Mouse (Mus musculus): ENCODE data around the gene Bmp10.

Gene Bmp10

GRCm38 (mm10) chr6:87428487-87429044 lies at the start of gene Bmp10:
Gene Bmp10, plus strand, starts transcription at chr6:87428994.
- no peak for DNase-seq (ENCODE audit: low read depth)

DNA sequence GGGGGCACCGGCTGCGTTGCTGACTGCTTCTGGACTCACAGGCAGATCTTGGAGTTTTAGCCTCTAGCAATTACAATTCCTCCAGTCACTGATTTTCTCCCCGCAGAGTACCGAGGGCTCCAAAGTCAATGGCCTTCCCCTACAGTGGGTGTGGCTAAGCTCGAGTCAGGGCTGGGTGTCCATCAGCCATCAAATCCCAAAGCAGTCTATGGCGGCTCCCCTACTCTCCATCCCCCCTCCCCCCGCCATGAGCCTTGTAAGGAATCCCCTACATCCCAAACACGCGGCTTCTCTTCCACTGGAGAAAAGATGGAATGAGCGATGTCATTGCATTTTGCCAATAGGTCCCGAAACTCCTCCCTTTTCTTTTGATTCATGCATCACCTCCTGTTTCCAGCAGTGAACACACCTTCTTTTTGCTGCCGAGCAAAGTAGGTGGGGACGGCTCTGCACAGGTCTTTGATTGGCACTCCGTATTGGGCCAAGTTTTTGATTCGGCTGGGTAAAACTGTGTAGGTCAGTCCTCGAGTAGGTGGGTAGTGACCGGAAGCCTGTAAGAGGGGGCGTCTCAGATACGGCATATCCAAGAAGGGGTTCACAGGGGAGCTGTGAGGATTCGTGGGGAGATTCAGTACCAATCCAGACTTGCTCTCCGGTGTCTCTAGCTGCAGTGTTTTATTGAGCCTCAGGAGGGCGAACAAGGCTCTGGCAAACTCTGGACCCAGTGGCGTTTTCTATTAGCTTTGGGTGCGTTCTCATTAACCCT lies 44.7 kb upstream of the Bmp10 start:
- no peak for DNase-seq (ENCODE audit: low read depth)

DNA sequence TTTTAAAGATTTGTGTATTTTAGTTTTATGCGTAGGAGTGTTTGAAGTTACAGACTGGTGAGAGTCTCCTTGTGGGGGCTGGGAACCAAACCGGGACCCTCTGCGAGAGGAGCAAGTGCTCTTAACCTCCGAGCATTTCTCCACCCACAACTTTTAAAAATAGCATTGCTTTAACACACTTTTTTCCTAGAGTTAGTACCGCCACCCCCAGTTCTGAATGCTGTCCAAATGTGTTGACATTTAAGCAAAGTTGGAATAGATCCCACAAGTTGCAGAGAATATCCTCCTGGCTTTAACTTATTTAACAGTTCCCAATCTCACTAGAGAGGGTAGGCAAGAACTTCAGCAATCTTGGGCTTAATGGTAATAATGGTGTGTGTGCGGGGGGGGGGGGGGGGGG lies 44.0 kb upstream of the Bmp10 start:
- DNase-seq (ENCODE audit: low read depth): no peak

- DNase-seq (ENCODE audit: low read depth): peak; percentile 57
Measured at GRCm38 (mm10) chr6:87386203-87386602, 42.6 kb upstream of the Bmp10 start.

- no peak for DNase-seq (ENCODE audit: low read depth)
Measured at GRCm38 (mm10) chr6:87386681-87387080, 42.1 kb upstream of the Bmp10 start.

GRCm38 (mm10) chr6:87388877-87389276 lies 39.9 kb upstream of the Bmp10 start, which contains the start of gene Gkn3:
Gene Gkn3, minus strand, starts transcription at chr6:87388935.
- no peak for DNase-seq (ENCODE audit: low read depth)

DNA sequence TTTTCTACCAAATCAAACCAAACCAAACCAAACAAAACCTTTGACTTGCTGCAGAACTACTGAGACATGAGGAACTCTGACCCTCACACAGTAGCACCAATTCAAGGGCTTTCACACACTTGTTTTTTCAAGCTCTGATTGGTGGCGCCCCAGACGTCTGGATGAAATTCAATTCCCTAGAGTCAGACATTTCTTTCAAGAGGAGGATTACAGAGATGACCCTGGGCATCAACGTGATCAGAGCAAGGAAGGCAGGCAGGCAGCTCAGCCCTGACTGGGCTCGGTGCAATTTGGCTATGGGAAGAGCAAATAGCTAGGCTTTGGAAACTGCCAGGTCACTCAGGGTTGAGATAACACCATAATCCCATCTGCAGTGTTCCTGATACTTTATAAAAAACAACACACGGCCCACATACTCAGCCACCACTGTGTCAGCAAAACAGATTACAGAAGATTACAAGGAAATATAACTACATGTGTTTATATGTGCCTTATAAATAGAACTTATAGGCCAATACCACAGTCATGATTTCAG lies 39.3 kb upstream of the Bmp10 start:
- DNase-seq (ENCODE audit: low read depth): no peak

- no peak for DNase-seq (ENCODE audit: low read depth)
Measured at GRCm38 (mm10) chr6:87393466-87394205, 35.2 kb upstream of the Bmp10 start.

DNA sequence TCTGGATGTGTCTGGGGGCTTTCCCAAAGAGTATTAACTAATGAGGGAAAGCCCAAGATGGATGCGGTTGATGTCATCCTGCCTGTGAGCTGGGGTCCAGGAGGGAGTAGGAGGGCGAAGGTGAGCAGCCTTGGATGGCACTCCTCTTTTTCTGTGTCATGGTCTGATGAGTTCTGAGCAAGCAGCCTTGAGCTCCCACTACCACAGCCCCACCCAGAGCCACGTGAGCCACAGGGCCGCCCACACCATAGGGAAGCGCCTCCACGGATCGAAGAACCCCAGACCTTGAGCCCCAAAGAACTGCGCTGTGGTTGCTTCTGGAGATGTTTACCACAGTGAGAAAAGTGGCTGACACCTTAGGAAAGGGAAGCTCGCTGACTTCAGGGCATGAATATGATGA lies 34.0 kb upstream of the Bmp10 start:
- DNase-seq (ENCODE audit: low read depth): no peak

DNA sequence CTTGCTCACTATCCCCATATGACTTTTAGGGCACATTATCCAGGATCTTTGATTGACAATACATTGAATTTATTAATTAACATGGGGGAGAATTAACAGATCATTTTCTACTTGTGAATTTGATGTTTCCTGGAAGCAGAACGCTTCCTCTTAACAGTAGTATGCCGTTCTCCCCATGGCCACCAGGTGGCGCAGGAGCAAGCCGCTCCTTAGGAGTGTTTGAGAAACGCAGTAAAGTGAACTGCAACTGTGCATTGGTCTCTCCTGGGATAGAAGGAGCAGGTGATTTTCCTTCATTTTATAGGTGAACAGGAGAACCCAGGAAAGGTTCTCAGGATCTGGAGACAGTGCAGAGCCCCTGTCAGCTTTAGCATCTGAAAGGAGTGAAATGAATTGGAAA lies 29.7 kb upstream of the Bmp10 start:
- peak; percentile 24 for DNase-seq (ENCODE audit: low read depth)

DNA sequence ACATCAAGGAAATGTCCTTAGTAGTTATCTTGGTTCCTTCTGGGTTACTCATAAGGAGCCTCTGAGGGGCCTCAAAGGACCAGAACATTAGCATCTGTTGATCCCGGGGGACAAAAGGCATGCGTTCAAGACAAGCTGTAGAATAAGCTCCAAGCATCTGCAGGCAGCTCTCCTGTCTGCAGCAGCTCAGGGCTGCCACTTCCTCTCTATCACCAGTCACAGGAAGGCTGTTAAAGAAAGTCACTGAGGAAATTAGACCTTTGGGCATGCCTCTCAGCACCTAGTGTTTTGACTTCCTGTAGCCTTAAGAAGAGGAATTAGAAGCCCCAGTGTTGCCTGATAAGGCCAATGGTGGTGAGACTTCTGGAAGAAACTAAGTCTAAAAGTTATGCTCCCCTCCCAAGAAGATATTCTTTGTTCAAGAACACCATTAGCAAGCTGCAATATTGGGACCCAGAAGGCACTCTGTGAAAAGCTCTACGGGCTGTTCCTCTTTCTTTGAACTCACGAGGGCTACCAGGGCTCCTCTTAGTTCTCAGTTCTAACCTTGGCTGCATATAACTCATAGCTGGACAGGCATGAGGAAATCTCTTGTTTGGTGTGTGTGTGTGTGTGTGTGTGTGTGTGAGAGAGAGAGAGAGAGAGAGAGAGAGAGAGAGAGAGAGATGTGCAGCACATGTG lies 28.8 kb upstream of the Bmp10 start:
- DNase-seq (ENCODE audit: low read depth): no peak

DNA sequence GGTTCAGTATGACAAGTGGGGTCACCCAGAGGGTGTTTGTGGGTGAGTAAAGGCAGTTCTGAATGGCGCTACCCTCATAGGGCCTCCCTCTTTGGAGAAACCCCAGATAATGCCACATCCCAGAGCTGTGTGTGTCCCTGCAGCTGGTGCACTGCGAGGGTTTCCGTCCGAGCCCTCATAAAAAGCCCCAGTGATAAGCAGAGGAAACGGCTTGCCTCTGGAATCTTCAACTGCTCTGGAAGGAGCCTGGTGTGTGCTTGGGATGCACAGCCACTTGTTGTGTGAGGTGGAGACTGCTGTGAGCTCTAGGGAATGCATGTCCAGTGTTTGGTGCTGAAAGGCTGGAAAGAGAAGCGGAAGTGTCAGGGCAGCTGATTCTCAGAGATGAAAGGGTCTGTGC lies 27.3 kb upstream of the Bmp10 start:
- DNase-seq (ENCODE audit: low read depth): no peak

- no peak for DNase-seq (ENCODE audit: low read depth)
Measured at GRCm38 (mm10) chr6:87412011-87412410, 16.8 kb upstream of the Bmp10 start.

- no peak for DNase-seq (ENCODE audit: low read depth)
Measured at GRCm38 (mm10) chr6:87422304-87422703, 6.5 kb upstream of the Bmp10 start.

DNA sequence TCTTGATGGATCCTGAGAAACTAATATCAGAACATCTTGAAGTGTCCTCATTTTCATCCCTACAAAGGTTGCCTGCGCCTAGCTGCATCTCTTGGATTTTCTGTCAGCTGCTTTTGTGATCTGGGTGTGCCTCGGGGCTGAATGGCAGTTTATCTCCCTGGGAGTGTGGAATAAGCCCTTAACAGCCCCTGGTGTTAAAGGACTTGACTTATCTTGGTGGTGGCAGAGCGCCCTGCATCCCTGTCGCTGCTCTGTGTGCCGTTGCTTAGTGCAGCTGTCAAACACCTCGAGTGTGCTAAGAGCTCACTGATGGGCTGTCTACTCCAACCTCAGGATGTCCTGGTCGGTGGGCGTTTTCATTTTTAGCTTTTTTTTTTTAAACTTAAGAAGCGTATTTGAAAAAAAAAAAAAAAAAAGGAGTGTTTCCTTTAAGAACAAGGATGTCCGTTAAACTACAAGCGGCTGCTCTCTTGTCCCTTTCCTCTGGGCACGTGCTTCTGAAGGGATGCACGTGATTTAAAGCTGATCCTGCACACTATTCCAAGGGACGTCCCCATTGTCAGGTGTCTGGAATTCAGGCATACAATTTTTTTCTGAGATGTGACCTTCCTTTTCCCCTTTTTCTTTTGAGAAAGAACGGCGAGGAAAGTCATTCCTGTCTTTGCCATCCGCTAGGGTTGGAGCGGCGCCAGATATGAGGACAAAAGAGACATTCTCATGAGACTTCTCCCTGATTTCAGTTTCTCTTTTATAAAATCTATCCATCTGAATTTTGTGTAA lies 4.6 kb upstream of the Bmp10 start:
- no peak for DNase-seq (ENCODE audit: low read depth)

- no peak for DNase-seq (ENCODE audit: low read depth)
Measured at GRCm38 (mm10) chr6:87426954-87427353, 1.8 kb upstream of the Bmp10 start.

GRCm38 (mm10) chr6:87427616-87428015 lies 1.2 kb upstream of the Bmp10 start:
- DNase-seq (ENCODE audit: low read depth): no peak

DNA sequence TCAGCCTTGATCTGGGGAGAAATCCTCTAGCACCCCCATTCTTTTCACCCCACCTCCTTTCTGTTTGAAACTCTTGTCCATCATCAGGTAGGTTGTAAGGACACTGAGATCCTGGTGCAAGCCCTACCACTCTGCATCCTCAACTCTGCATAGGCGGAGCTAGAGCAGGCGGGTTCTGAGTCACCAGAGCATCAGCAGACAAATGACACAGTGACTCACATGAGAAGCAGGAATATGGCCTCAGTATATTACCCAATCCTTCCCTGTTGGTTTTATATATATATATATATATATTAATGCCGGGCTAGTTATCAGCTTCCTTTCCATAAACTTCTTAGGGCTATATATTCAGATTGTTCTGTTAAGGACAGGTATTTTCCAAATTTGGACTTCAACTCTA lies 7.0 kb downstream of the Bmp10 start:
- DNase-seq (ENCODE audit: low read depth): no peak

DNA sequence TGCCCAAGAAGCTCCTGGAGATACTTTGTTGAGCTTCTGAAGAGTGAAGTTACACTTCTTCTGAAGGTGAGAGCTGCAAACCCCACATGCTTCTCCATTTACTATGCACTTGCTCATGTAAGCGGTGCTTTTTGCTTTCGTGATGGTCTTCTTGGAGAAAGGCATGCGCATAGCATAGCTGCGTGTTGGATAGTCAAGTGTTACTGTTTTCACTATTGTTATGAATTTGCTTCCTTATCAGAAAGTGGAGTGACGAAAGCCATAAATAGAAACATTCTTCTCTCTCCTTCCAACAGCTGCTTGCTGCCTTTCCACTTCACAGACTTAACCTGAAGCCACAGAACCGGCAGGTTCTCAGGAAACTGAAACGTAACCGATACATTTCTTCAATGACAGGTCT lies 8.0 kb downstream of the Bmp10 start:
- DNase-seq (ENCODE audit: low read depth): no peak

DNA sequence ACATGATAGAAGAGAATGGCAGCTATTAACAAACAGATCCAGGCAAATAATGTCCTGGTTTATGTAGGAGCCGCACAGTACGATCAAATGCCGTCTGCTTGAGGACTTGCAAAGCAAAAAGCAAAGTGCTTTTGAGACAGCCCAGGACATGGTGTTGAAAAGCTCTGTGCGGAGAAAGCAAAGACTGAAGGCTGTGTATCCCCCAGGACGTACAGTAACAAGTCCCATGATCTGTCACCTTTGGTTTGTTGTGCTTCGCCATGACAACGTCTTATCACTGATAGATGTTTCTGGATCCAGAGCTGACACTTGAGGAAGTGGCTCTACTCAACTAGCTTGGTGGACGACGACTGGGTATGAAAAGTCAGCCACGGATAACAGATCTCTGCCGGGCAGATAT lies 14.5 kb downstream of the Bmp10 start:
- no peak for DNase-seq (ENCODE audit: low read depth)

- DNase-seq (ENCODE audit: low read depth): no peak
Measured at GRCm38 (mm10) chr6:87445222-87445621, 16.4 kb downstream of the Bmp10 start.

DNA sequence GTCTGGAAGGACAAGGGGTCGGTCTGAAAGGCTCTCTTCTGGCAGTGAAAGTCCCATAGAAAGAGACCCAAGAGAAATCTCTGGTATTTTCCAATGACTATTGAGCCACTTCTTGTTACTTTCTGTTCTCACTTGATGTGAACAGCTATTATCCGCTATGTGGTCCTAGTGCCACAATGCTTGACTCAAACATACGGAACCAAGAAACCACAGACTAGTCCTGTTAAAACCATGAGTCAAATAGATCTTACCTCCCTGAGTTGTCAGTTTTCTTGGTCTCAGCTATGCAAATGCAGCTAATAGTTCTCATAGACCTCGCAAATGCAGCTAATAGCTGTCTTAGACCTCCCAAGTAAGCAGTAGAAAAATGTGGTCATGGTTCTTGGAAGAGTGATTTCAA lies 18.4 kb downstream of the Bmp10 start:
- no peak for DNase-seq (ENCODE audit: low read depth)

Measured in fibroblast of lung, adult 2 months (primary cell).